Mouse (Mus musculus): Measurements from ENCODE around the gene Cpm. TPM values are rescaled to one million over a fixed set of nuclear protein-coding genes. Genes with fewer than 3 reads are reported as not detected.

Gene Cpm
- polyA plus RNA-seq, 2 experiments, result 3.9 to 9.1 TPM

GRCm38 (mm10) chr10:117649292-117650041 is 20.2 kb downstream of the Cpm start:
- 65% methylated on average over 11 of the region's 11 CpGs for WGBS (ENCODE audit: insufficient replicate concordance)
- Histone ChIP-seq H3K27ac (no peak overlapping the region), H3K36me3 (replicated peaks; ENCODE audit: control insufficient read depth, insufficient read depth, low read depth) (no peaks in the 10 kb centered on the region), H3K9me3 (ENCODE audit: control insufficient read depth, low read length) (no peaks in the 10 kb centered on the region), H3K9ac (replicated peaks) (no peak overlapping the region), H3K4me3 (ENCODE audit: insufficient read depth in 1 of 2, low read depth in 2 of 2, low read length in 2 of 2) (no peak overlapping the region), H3K4me1 (replicated peaks; ENCODE audit: control insufficient read depth in 2 of 2, insufficient read depth in 2 of 2, low read length in 1 of 2) (no peaks in the 10 kb centered on the region), H3K4me2 (ENCODE audit: low read depth) (no peak overlapping the region), H3K27me3 (ENCODE audit: control insufficient read depth, insufficient read depth, low read length) (no peaks in the 10 kb centered on the region)
- no peak for TF ChIP-seq EP300 (IDR thresholded peaks at IDR 0.05; ENCODE audit: low read depth)
- TF ChIP-seq CTCF (IDR thresholded peaks at IDR 0.05; ENCODE audit: low read depth), result no peak
- ATAC-seq (ENCODE audit: insufficient read depth) (no peak), DNase-seq (ENCODE audit: low read depth in 3 of 3, low spot score in 3 of 3) (no peak)

- no peaks in the 10 kb centered on the region for H3K4me1 ChIP-seq (replicated peaks; ENCODE audit: control insufficient read depth in 2 of 2, insufficient read depth in 2 of 2, low read length in 1 of 2)
- H3K9me3 ChIP-seq (ENCODE audit: control insufficient read depth, low read length), result no peaks in the 10 kb centered on the region
- H3K36me3 ChIP-seq (replicated peaks; ENCODE audit: control insufficient read depth, insufficient read depth, low read depth), result no peaks in the 10 kb centered on the region
- 70% methylated on average over 12 of the region's 12 CpGs for WGBS (ENCODE audit: insufficient replicate concordance)
- no peak overlapping the region for H3K4me2 ChIP-seq (ENCODE audit: low read depth)
- TF ChIP-seq CTCF (IDR thresholded peaks at IDR 0.05; ENCODE audit: low read depth), result no peak
- TF ChIP-seq EP300 (IDR thresholded peaks at IDR 0.05; ENCODE audit: low read depth), result no peak
- ATAC-seq (ENCODE audit: insufficient read depth) (no peak), DNase-seq (ENCODE audit: low read depth in 3 of 3, low spot score in 3 of 3) (no peak)
- H3K4me3 ChIP-seq (ENCODE audit: insufficient read depth in 1 of 2, low read depth in 2 of 2, low read length in 2 of 2), result no peak overlapping the region
- H3K9ac ChIP-seq (replicated peaks), result no peak overlapping the region
- no peaks in the 10 kb centered on the region for H3K27me3 ChIP-seq (ENCODE audit: control insufficient read depth, insufficient read depth, low read length)
- no peak overlapping the region for H3K27ac ChIP-seq
Measured at GRCm38 (mm10) chr10:117650042-117650655, 20.8 kb downstream of the Cpm start.

GRCm38 (mm10) chr10:117650725-117651124 is 21.4 kb downstream of the Cpm start:
- Histone ChIP-seq H3K27me3 (ENCODE audit: control insufficient read depth, insufficient read depth, low read length) (no peaks in the 10 kb centered on the region), H3K9me3 (ENCODE audit: control insufficient read depth, low read length) (no peaks in the 10 kb centered on the region), H3K4me3 (ENCODE audit: insufficient read depth in 1 of 2, low read depth in 2 of 2, low read length in 2 of 2) (no peak overlapping the region), H3K9ac (replicated peaks) (no peak overlapping the region), H3K4me1 (replicated peaks; ENCODE audit: control insufficient read depth in 2 of 2, insufficient read depth in 2 of 2, low read length in 1 of 2) (no peaks in the 10 kb centered on the region), H3K27ac (no peak overlapping the region), H3K36me3 (replicated peaks; ENCODE audit: control insufficient read depth, insufficient read depth, low read depth) (no peaks in the 10 kb centered on the region), H3K4me2 (ENCODE audit: low read depth) (no peak overlapping the region)
- no peak for DNase-seq (ENCODE audit: low read depth in 3 of 3, low spot score in 3 of 3)
- WGBS (ENCODE audit: insufficient replicate concordance), result 68% methylated on average over 7 of the region's 7 CpGs
- no peak for ATAC-seq (ENCODE audit: insufficient read depth)
- TF ChIP-seq EP300 (IDR thresholded peaks at IDR 0.05; ENCODE audit: low read depth) (no peak), CTCF (IDR thresholded peaks at IDR 0.05; ENCODE audit: low read depth) (no peak)

GRCm38 (mm10) chr10:117651587-117652377 is 22.5 kb downstream of the Cpm start:
- no peak overlapping the region for H3K4me2 ChIP-seq (ENCODE audit: low read depth)
- no peak for ATAC-seq (ENCODE audit: insufficient read depth)
- WGBS (ENCODE audit: insufficient replicate concordance), result 44% methylated on average over 10 of the region's 10 CpGs
- no peak overlapping the region for H3K4me3 ChIP-seq (ENCODE audit: insufficient read depth in 1 of 2, low read depth in 2 of 2, low read length in 2 of 2)
- no peaks in the 10 kb centered on the region for H3K27me3 ChIP-seq (ENCODE audit: control insufficient read depth, insufficient read depth, low read length)
- H3K4me1 ChIP-seq (replicated peaks; ENCODE audit: control insufficient read depth in 2 of 2, insufficient read depth in 2 of 2, low read length in 1 of 2), result no peaks in the 10 kb centered on the region
- no peaks in the 10 kb centered on the region for H3K9me3 ChIP-seq (ENCODE audit: control insufficient read depth, low read length)
- TF ChIP-seq CTCF (IDR thresholded peaks at IDR 0.05; ENCODE audit: low read depth) (no peak), EP300 (IDR thresholded peaks at IDR 0.05; ENCODE audit: low read depth) (no peak)
- H3K36me3 ChIP-seq (replicated peaks; ENCODE audit: control insufficient read depth, insufficient read depth, low read depth), result no peaks in the 10 kb centered on the region
- no peak for DNase-seq (ENCODE audit: low read depth in 3 of 3, low spot score in 3 of 3)
- H3K27ac ChIP-seq, result no peak overlapping the region
- no peak overlapping the region for H3K9ac ChIP-seq (replicated peaks)

GRCm38 (mm10) chr10:117652378-117652774 is 23.1 kb downstream of the Cpm start:
- H3K9ac ChIP-seq (replicated peaks), result no peak overlapping the region
- no peak overlapping the region for H3K4me2 ChIP-seq (ENCODE audit: low read depth)
- no peak overlapping the region for H3K27ac ChIP-seq
- H3K9me3 ChIP-seq (ENCODE audit: control insufficient read depth, low read length), result no peaks in the 10 kb centered on the region
- no peaks in the 10 kb centered on the region for H3K36me3 ChIP-seq (replicated peaks; ENCODE audit: control insufficient read depth, insufficient read depth, low read depth)
- no peak overlapping the region for H3K4me3 ChIP-seq (ENCODE audit: insufficient read depth in 1 of 2, low read depth in 2 of 2, low read length in 2 of 2)
- no peaks in the 10 kb centered on the region for H3K4me1 ChIP-seq (replicated peaks; ENCODE audit: control insufficient read depth in 2 of 2, insufficient read depth in 2 of 2, low read length in 1 of 2)
- no peaks in the 10 kb centered on the region for H3K27me3 ChIP-seq (ENCODE audit: control insufficient read depth, insufficient read depth, low read length)
- TF ChIP-seq CTCF (IDR thresholded peaks at IDR 0.05; ENCODE audit: low read depth), result no peak
- no peak for TF ChIP-seq EP300 (IDR thresholded peaks at IDR 0.05; ENCODE audit: low read depth)
- ATAC-seq (ENCODE audit: insufficient read depth) (no peak), DNase-seq (ENCODE audit: low read depth in 3 of 3, low spot score in 3 of 3) (no peak)
- 58% methylated on average over 4 of the region's 4 CpGs for WGBS (ENCODE audit: insufficient replicate concordance)

Measured in liver, embryonic 14.5 days (tissue).